Mouse (Mus musculus) heart, adult 8-10 months (tissue): ENCODE data around the gene Ppp3ca. TPM values are rescaled to one million over a fixed set of nuclear protein-coding genes. Genes with fewer than 3 reads are reported as not detected.

ENCODE experiments used
- DNase-seq: peaks from one replicate; pipeline ENCODE4 v3.0.0; 2022; ENCODE audit warnings: low spot score
- total RNA-seq, 4 experiments: library from RNA; stranded (reverse); gene quantifications; 2 replicates each; pipeline ENCODE4 v1.2.4; 2022

Gene Ppp3ca
- total RNA-seq, 4 experiments from 2014 or later, result 41.7 to 49.2 (median 43.8) TPM

DNA sequence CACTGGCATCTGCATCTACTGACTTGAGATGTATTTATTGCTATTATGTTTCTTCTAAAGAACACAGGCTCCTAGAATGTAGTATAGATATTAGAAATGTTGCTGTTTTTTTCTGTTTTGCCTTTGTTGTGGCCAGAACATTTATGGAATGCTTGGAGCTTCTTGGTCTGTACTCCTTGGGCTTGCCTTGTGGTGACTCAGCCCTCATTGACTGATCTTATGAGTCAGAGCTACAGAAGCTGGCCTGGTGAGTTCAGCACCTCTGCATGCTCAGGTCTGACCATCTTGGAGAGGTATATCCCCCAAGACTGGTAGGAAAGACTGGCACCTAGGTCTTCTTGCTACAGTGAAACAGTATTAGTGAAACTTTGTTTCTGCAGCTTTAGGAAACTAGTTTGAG lies 52.6 kb downstream of the Ppp3ca start:
- no peak for DNase-seq

DNA sequence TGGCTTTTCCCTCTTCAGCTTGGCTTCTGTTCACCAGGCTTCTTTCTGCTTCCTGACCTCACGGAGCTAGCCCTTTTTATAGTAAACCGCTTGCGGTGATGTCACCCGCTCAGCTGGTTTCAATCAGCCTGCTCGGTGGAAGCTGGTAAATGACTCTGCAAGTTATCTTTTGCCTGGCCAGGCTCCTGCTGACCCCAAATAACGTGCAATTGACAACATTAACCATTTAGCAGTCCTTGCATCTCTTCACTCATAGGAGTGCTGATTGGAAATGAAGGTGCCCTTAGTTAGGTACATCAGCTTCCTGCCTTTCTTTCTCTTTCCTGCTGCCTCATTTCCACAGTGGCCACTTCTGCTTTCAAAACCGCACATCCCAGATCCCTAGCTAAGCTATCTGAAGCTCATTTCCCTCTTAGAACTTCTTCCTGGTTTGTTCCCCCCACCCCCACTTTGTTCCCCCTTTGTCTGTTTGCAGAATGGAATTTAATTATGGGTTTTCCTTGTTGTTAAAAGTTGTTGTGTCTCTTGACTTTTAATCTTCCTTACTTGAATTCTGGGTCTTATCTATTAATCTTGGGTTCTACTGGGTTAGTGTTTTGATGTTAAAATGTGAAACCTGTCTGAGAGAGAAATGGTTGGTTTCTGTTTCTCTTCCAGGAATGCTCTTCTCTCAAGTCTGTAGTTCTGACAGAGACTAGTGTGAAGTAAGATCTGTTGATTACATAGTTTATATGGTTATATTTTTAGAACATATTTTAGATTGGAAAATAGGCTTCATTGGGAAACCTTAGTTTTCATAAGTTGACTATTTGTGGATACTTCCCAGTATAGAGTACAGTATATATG lies 55.6 kb downstream of the Ppp3ca start:
- peak; percentile 93 for DNase-seq

DNA sequence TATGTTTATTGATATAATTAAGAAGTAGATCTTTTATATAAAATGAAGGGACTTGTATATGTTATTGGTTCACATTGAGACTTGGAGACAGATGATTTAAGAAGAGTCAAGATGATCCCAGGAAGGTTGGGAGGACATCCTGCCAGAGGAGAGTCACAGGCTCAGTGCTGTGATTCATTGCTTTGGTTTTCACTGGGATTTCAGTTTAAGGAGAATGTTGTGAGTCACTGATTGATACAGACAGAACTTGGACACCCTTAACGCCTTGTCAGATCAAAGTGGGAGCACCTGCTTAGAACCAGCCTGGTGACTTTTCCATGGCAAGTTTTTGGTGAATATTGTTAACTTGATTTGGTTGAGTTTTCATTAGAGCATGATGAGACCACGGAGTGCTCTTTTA lies 58.0 kb downstream of the Ppp3ca start:
- no peak for DNase-seq

DNA sequence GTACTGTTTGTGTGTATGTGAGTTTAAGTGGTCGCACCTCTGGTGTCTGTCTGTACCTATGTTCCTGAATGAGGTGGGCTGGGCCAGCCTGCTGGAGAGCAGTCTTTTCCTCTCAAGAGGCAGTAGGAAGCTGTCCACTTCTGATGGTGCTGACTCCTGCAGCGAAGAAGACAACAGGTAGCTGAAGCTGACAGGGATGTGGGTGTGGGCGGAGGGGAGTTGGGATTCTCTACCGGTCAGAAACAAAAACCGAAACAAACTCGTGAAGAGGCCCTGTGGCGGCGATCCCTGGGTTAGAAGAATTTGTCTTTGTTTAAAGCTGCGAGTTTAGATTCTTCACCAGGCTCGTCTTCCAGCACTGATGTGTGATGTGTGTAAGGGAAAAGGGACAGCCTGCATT lies 60.1 kb downstream of the Ppp3ca start:
- no peak for DNase-seq

DNA sequence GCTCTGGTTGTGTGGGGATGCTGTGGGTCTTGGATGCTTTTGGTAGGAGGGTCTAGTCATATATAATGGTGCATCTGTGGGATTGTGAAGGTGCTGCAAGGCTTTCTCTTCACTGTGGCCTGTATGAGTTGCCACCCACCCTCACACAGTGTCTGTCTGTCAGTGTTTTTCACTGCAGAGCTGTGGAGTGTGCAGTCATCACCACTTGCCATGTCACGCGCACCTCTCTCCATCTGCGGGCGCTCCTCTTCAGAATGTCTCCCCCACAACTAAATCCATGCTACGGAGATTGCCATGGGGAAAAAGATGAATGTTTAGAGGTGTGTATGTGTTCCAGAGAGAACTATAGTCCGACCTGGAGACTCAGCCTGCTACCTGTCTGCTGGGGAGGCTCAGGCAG lies 61.7 kb downstream of the Ppp3ca start:
- DNase-seq, result no peak

DNA sequence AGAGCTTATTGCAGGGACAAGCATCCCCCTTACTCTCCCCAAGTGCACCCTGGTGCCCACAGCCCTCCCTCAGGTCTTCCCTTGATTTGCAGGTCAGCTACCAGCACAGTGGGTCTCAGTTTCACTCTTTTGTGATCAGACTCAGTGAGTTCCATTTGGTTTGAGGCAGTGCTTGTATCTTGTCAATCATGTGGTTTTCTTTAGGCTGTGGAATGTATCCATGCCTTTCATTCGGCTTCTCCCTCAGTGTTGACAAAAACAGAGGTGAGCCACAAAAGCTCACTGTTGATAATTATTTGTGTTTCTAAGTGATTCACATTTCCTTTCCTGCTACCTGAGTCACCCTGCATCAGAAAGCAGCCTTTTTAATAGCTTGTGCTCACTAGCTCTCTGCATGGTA lies 66.1 kb downstream of the Ppp3ca start:
- no peak for DNase-seq

DNA sequence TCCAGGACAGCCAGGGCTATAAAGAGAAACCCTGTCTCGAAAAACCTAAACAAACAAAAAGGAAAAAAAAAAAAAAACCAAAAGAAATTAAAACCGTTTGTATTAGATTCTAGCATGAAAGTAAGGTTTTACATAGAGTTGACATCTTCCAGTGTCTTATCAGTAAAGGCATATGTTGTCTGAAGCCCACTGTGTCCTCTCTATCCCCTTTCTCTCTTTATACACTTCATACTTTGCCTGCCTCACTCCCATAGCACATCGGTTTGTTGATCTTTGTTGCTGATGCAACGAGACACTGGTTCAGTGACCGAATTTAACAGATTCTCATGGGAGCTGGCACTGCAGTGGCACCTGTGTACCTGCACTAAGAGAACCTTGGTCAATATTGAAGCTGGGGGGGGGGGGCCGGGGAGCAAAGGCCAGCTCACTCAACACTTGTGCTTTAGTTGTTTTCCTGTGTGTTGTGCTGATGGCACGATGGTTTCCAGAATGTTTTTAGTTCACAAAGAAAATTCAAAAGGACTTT lies 66.9 kb downstream of the Ppp3ca start:
- no peak for DNase-seq

DNA sequence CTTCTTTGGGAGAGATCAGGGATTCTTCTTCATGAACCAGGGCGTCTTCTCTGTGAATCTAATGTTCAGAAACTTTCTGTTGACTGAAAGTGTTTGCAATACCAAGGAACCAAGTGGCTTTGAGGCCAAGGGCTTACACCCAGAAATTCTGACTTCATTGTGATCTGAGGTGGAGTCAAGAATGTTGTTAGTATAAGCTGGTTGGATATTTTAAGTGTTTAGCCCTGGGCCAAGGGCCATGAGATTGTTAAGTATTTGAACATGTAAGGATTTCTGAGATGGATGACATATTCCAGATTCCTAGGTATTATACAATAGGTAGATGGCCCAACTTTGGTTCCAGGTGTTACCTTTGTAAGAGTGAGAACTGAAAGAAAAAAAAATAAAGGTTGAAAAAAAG lies 68.5 kb downstream of the Ppp3ca start:
- DNase-seq, result no peak

DNA sequence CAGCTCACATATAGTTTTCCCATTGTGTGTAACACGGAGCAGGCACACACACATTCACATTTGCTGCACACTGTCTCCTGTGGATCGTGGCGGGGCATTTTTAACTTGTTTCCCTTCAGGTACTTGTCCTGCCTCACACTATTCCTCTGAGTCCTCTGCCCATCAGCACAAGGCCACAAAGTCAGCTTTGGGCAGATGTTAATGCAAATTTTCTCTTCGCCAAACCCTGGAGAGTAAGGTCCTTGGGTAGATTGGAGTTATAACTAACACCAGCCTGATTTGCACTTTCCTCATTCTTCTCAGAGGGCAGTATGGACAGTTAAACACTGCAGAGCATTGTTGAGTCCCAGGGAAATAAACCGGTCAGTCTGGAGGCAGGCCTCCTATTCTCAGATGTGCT lies 69.0 kb downstream of the Ppp3ca start:
- no peak for DNase-seq

DNA sequence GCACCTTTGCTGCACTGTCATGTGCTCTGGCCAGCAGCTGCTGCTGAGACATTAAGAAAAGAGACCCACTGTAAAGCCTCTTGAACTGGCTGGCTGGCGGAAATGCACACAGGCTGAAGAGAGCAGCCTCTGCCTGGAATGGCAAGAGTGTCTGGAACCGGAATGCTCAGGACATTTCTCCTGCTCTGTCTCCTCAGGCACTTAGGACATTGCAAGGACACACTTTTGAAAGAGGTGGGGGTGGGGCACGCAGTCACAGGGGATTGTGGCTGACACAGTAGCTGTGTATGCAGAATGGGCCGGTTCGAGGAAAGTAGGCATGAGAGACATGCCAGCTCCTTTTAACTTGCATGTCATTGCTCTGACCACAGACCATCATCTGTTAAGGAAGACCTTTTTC lies 71.7 kb downstream of the Ppp3ca start:
- no peak for DNase-seq

DNA sequence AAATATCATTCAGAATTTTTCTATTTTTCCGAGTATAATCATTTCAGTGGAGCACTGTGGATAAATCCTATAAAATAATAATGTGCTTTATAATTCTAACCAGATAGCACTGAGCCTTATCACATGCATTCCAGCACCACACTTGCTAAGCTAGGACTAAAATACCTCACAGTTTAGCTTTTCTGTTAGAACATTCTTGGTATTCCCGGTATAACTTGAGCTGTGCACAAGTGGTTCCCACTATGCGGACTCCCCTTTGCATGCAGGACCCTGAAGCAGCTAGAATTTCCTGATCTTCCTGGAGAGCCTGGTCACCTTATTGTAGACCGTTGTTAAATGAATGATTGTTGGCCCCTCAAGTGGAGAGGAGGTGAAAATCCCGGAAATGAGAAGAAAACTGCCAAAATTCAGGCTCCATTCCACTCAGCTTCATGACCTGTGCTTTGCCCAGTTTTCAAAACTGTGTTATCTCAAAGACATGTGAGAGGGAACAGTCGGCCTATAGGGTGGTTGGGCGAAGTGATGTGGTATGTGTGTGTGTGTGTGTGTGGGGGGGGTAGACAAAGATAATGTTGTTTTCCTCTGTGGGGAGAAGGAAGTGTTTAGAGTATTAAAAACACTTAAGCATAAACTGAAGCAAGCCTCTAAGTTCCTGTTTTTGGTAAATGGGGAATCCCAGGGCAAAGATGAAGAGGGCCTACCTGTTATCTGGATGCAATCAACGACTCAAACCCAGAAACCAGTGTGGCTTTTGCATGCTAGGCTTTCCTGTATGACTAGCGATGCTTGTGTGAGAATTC lies 72.5 kb downstream of the Ppp3ca start:
- no peak for DNase-seq

DNA sequence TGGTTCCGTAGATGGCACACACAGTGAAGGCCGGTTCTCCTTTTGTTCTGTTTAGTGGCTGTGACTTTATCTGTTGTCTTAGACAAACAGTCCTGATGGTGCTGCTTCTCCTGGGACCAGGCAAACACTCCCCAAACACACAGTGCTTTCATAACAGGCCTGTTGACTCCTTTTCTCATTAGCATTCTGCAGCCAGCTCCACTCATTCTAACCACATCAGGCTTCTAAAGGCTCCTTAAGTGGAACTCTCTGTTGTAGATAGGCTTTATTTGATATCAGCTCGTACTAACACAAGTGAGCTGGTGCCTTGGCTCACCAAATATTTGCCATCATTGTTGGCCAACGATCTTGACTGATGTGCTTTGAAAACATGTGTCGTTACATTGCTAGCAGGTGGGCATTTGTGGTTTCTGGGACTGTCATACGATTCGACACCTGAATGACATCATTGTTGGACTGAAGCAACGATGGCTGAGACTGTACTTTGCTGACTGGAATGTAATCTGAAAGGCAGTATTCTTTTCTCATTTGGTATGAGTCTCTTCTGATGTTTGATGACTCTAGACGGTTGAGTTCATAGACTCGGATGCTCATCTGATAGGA lies 74.5 kb downstream of the Ppp3ca start:
- DNase-seq, result no peak

DNA sequence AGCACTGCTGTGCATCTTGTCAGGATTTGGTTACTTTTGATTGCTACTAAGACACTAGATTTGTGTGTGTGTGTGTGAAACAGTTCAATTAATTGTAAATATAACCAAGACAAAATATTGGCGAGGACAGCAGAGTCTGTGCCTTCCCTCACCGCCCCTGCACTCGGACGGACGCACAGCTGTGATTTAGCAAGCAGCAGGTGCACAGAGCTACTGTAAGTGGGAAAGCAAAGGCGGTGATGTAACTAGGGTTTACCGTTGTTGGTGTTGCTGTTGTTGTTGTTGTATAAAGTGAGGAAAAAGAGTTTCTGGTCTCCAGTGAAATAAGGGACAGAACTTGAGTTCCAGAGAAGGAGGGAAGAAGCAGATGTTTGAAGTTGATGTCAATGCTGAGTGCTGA lies 75.5 kb downstream of the Ppp3ca start:
- no peak for DNase-seq

DNA sequence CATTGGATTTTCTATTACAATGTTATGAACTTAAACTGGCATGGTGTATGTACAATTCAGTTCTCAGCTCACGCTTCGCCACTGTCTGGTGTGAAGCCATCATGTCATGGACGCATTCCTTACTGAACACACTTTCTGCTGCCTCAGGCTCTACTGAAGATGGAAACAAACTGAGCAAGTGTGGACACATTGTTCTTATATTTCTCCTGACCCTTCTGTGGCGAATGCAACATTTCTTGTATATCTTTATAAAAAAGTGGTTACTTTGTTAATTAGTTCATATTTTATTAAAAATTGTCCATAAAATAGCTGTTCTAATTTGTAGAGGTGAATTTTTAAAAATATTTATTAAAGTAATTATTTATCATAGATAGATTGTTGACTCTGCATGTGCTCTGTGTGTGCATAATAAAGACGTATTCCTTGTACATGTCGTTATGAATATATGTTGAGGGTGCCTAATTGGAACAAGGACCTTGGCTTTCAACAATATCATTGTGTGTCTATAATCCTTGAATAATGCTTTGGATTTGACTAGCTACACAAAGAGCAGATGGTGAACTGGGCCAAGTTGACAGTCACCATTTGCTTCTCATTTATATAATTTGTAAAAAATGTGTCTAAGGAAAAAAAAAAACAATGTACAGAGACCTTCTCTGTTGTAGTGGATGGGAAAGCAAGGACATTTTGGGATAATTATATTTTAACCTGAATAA lies 79.0 kb downstream of the Ppp3ca start:
- DNase-seq, result no peak

DNA sequence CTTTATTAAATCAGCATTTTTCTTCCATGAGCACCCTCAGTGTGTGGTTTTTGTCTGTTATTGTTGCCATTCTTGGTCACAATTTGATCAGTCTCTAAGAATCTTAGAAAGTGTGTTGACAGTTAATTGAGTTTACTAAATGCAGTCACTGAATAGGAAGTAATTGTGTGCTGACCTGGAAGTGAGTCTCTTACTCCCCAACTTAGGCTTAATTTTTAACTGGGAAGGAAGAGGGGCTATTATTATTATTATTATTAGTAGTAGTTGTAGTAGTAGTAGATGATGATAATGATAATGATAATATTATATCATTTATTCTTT lies 79.5 kb downstream of the Ppp3ca start:
- DNase-seq, result no peak

DNA sequence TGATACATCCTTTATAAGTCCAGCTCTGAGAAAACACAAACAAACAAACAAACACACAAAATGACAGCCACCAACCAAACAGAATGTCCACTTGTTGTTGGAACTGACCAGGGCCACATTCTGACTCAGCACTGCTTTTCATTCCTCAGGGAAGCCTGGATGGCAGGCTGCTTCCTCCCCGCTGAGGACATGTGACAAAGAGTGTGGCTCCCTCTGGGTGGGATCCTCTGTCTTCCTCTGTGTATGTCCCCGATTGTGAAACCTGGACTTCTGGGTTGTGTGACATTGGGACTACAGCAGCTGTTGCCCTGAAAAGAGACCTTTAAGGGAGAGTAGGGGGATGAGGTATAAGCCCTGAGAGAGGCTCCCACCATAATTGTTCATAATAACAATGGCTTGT lies 80.0 kb downstream of the Ppp3ca start:
- no peak for DNase-seq

DNA sequence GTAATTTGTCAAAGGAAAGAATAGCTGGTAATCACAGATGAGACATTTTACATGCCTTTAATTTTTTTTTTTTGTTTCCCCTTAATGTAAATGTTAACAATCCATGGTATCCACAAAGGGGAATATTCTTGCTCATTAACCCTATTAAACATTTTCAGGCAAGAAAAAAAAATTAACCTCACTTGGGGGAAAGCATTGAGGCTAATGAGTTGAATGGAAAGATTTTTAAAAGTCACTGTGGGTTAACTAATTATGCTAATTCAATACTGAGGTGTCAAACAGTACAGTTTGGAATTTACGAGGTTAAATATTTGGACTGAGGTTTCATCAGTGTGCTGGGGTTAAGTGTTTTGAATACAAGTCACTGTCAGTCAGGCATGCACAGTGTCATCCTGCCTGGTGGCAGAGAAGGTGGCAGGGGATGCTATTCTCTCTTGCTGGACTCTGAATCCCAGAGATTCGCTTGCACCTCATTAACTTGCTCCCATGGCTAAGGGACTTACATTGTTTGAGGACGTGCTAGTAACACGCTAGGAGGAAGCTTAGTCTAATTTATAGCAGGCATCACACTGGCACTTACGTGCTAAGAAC lies 82.3 kb downstream of the Ppp3ca start:
- DNase-seq, result no peak

DNA sequence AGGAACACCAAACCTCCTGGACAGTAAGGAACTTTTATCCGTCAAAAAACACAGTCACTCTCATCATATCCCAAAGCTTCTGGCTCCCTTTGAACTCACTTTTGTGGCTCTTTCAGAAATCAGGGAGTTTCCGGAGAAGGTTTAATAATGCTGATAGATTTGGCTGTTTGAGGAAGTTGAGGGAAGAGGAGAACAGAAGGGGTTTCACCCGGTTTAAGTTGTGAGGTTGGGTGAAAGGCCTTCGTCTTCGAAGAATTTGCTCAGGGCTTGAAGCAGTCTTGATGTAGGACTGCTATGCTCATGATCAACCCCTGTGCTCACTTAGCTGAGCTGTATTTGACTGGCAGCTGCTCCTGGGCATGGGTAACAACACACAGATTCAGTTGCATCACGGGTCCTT lies 86.2 kb downstream of the Ppp3ca start:
- DNase-seq, result no peak

DNA sequence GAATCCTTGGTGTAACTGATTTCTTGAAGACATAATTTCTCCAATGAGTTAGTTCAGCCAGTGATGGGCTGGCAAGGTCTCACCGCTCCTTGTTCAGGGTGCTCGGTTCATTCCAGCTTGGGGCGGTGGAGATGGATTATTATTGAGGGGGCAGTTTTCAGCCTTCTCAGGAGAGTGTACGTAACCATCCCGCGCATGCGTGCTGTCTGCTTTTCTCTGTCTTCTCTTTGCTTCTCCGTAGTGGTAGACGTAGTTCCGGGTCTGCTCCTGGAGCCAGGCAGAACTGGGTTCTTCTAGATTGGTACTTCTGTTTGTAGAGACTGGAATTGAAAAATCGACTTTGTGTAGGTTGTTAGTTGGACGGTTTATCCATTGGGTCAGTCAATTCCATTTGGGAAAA lies 89.5 kb downstream of the Ppp3ca start:
- no peak for DNase-seq

DNA sequence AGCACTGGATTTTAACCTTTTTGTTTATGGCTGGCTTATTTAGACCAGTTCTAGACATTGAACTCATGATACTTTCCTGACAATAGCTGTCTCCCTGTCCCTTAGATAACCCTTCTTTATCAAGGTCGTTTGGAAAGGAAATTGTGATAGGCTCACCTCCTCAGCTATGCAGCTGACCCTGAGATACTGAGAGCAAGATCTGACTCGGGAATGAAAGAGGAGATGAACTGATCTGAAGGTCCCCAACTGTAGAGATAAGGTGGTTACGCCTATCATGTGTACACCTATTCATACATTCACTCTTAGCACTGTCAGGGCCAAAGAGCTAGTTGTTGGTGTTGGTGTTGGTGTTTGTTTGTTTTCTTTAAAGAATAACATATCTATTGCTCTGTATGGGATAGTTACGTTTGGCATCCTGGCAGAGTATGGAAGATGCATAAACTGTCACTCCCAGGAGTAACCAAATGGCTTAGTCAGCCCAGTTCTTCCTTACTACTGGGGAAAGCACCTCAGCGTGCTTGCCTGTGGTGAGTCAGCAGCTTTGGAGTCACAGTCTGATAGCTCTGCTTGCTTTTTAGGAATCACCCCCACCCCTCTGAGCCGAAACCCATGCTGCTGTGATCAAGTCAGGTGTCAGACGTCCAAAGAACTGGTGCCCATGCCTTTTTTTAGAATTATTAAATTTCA lies 91.5 kb downstream of the Ppp3ca start:
- DNase-seq, result no peak

DNA sequence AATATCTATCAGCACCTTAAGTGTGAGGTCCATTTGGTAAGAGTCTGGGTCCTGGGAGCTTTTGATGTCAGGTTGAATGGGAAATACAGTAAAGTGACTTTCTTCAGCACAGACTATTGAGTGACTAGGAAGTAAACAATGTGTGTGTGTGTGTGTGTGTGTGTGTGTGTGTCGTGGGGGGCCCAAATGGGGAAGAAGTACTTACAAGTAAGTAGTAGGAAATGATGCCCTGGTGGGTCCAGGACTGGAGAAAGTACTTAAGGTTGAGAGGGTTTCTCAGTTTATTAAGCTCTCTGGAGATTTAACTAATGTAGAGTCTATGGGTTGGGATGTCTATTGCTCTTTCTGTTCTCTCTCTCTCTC lies 92.0 kb downstream of the Ppp3ca start:
- DNase-seq, result no peak
